Mouse (Mus musculus) liver, embryonic 15.5 days (tissue): ENCODE measurements at regions not wholly inside any gene's neighbourhood (a gene's known extent, or its start where the extent isn't known, plus 50 kb on each side); places are given as distances from the start of the nearest gene placed in this dataset.
A peak's percentile ranks its signal among the peaks of the same experiment; 100 is the strongest.

Source experiments
- ATAC-seq: fragments of 200-750 bp; cut with Nextera tagmentation; 2 replicates; pipeline ENCODE4 v1.8.0; 2017; ENCODE audit warnings: moderate number of reproducible peaks, mild to moderate bottlenecking, moderate library complexity; ENCODE audit not compliant: insufficient read depth
- H3K27ac ChIP-seq: fragments of 300-500 bp; sonication (generic); replicated peaks from 2 replicates; pipeline ENCODE4 v1.5.1; 2015; ENCODE audit warnings: mild to moderate bottlenecking, inconsistent platforms
- H3K27me3 ChIP-seq: fragments of 300-500 bp; sonication (generic); 2 replicates; pipeline ENCODE4 v1.6.1; 2015; ENCODE audit warnings: mild to moderate bottlenecking, inconsistent platforms
- H3K36me3 ChIP-seq: fragments of 300-500 bp; sonication (generic); replicated peaks from 2 replicates; pipeline ENCODE4 v1.6.1; 2015; ENCODE audit warnings: moderate library complexity, mild to moderate bottlenecking, inconsistent platforms
- H3K4me1 ChIP-seq: fragments of 300-500 bp; sonication (generic); replicated peaks from 2 replicates; pipeline ENCODE4 v1.6.1; 2015; ENCODE audit warnings: inconsistent platforms
- H3K4me2 ChIP-seq: fragments of 300-500 bp; sonication (generic); 2 replicates; pipeline ENCODE4 v1.6.1; 2015; ENCODE audit warnings: moderate library complexity, mild to moderate bottlenecking, inconsistent platforms
- H3K4me3 ChIP-seq: fragments of 300-500 bp; sonication (generic); replicated peaks from 2 replicates; pipeline ENCODE4 v1.5.1; 2015; ENCODE audit warnings: mild to moderate bottlenecking, inconsistent platforms
- H3K9ac ChIP-seq: fragments of 300-500 bp; sonication (generic); 2 replicates; pipeline ENCODE4 v1.6.1; 2015; ENCODE audit warnings: moderate library complexity, mild to moderate bottlenecking, inconsistent platforms
- H3K9me3 ChIP-seq: fragments of 300-500 bp; sonication (generic); replicated peaks from 2 replicates; pipeline ENCODE4 v1.6.1; 2016; ENCODE audit warnings: inconsistent platforms
- WGBS: fragments of 180-500 bp; shearing (Covaris S2); methylation state at CpG from one replicate; pipeline ENCODE4 v1.1.7; 2015; ENCODE audit warnings: mixed read lengths; ENCODE audit not compliant: insufficient replicate concordance; 5-methylcytosine and 5-hydroxymethylcytosine counted together

GRCm38 (mm10) chr8:31031721-31032591, 2396.6 kb upstream of the 5930422O12Rik start:
- WGBS = 4% methylated on average over 24 of the region's 24 CpGs
- no peak overlapping the region for H3K9ac ChIP-seq
- H3K4me1 ChIP-seq = peaks cover 5% of the 10 kb centered on the region; the same call in 1 of the 2 replicates
- H3K9me3 ChIP-seq = no peaks in the 10 kb centered on the region
- no peaks in the 10 kb centered on the region for H3K36me3 ChIP-seq
- H3K4me3 ChIP-seq = peak overlapping the region; percentile 31
- ATAC-seq = peak; percentile 28; the same call in 1 of the 2 replicates
- no peak overlapping the region for H3K27ac ChIP-seq
- H3K27me3 ChIP-seq = no peaks in the 10 kb centered on the region
- peak overlapping the region; percentile 58 for H3K4me2 ChIP-seq

GRCm38 (mm10) chr8:31033281-31033680, 2395.2 kb upstream of the 5930422O12Rik start:
- Histone ChIP-seq H3K36me3 (no peaks in the 10 kb centered on the region), H3K9ac (no peak overlapping the region), H3K4me2 (peak overlapping the region; percentile 55), H3K27ac (no peak overlapping the region), H3K4me3 (peak overlapping the region; percentile 33), H3K4me1 (peaks cover 5% of the 10 kb centered on the region; the same call in 1 of the 2 replicates), H3K27me3 (no peaks in the 10 kb centered on the region), H3K9me3 (no peaks in the 10 kb centered on the region)
- 7% methylated on average over 13 of the region's 13 CpGs for WGBS
- ATAC-seq = no peak

- H3K9ac ChIP-seq = no peak overlapping the region
- peaks cover 5% of the 10 kb centered on the region; the same call in 1 of the 2 replicates for H3K4me1 ChIP-seq
- no peaks in the 10 kb centered on the region for H3K9me3 ChIP-seq
- no peaks in the 10 kb centered on the region for H3K36me3 ChIP-seq
- whole genome bisulfite sequencing = 59% methylated on average over 2 of the region's 2 CpGs
- no peak overlapping the region for H3K4me2 ChIP-seq
- no peak overlapping the region for H3K4me3 ChIP-seq
- no peak overlapping the region for H3K27ac ChIP-seq
- H3K27me3 ChIP-seq = no peaks in the 10 kb centered on the region
- no peak for ATAC-seq
These were observed 2391.6 kb upstream of the 5930422O12Rik start for GRCm38 (mm10) chr8:31036892-31037291.
